Mouse (Mus musculus): Measurements from ENCODE around the gene Hsph1.

Hsph1 gene

GRCm38 (mm10) chr5:149585910-149586309 lies 50.3 kb downstream of the Hsph1 start:
- no peak for DNase-seq

DNA sequence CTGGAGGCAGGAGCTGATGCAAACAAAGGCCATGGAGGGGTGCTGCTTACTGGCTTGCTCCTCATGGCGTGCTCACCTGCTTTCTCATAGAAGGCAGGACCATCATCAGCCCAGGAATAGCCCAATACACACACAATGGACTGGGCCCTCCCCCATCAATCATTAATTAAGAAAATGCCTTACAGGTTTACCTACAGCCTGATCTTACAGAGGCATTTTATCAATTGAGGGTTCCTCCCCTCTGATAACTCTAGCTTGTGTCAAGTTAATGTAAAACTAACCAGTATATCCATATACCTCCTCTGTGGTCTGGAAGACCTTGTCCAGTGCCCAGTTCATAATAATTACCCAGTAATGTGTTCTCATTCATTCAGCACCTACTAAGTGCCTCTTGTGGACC lies 50.9 kb downstream of the Hsph1 start:
- DNase-seq = no peak

DNA sequence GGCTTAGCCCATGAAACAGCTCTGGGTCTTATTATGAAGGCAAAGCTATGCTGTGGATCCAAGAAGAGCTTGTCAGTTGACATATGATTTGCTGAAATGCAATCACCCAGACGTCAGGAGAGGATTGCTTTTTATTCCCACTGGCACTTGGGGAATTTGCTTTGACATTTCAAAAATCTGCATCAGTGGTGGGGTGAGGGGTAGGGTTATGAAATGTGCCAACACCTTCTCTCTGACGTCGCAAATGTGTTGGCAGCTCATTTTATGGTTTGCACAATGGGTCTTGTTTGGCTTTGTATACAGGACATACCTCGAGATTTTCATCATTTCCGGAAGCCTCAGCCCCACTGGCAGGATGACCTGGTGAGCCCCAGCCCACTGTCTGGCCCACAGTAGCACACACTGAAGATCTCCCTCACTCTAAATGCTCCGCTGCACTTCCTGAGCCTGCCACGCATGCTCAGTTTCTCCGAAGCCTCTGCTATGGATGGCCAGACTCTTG lies 52.0 kb downstream of the Hsph1 start:
- DNase-seq = no peak

DNA sequence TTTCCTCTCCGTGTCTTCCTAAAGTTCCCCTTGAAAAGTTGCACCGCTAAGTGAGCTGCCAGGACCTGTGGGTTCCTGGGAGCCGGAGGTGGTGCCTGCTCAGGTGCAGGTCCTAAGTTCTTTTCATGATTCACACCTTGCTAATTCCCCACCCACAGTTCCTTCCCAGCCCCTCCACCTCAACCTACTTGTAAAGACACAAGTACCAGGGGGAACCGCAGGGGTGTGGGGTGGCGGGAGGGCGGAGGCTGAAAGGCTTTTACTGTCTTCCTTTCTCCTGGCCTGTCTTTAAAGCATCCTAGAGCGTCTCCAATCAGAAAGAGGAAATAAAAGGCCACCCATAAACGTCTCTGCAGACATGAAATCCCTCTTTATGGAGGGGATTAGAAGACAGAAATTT lies 52.7 kb downstream of the Hsph1 start:
- DNase-seq = no peak

DNA sequence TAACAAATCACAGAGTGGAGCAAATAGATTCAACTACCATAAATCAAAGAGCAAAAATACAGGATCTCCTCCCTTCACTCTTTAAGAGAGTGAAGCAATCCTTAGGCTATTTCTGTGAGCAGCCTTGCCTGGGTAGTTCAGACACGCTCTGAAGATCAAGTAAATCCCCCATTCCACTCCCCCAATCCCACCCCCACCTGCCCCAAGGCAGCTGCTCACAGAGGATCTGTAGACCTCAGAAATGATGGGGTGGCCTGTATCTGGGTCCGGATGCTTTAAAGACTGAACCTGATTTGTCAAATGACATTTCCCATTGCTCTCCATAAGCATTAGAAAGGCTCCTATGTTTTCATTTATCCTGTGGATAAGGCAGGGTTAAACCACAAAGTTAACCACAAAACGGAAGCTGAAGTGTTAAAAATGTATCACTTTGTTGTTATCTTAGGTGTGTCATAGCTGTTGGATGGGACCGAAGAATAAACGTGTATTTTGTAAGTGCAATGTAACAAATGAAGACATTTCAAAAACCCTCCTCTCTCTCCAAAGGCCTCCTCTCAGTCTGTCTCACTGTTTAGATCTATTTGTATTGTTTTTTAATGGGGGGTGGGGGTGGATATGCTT lies 53.4 kb downstream of the Hsph1 start:
- DNase-seq = no peak

DNA sequence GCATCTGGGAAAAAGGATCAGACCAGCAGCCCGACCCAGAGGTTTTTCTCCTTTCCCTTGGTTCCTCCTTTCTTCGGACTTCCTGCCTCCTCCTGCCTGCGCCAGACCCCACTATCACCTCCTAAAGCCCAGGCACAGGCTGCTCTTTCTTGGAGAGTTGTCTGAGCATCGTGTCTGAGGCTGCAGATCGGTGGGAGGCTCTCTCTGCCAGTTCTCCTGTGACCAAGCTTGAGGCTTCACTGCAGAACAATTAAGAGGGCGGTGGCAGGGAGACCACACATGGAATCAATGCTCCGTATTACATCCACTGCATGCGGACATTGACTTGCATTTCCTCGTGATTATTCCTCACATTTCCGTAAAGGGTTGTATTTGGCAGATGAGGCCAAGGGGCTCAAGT lies 58.7 kb downstream of the Hsph1 start:
- DNase-seq = no peak

- DNase-seq = no peak
These were observed 59.2 kb downstream of the Hsph1 start for GRCm38 (mm10) chr5:149576977-149577376.

DNA sequence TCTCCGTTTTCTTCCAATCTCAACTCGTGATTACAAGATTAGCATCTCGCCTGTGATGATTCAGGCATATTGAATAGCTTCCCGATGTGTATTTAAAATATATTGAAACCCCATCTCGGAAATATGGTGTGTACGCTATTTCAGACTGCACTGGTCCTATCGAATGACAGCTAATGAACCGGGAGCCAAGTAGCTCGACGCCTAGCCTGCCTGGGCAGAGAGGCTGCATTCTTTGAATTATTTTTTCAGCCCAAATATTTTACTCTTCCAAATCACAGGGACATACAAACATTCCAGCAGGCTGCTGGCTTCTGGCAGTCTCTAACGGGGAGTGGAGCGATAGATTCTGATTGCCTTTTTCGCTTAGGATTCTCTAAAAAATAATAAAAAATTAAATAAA lies 67.2 kb downstream of the Hsph1 start:
- no peak for DNase-seq

DNA sequence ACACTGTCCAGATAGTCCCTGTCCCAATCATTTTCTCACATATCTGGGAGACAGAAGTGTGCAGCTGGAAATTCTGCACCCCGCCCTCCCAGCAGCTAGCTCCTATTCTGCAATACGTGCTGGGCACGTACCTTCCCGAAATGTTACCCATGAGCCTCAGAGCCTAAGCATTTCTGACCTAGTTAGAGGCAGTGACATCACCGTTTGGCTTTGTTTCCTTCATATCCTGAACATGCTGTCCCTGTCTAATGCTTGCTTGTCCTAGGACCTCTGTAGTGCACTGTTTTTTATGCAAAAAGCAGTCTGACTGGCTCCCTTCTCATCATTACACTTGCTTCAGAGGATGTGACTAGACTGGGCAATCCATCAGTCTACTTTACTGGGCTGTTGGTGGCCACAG lies 69.2 kb downstream of the Hsph1 start:
- peak; percentile 58 to 67 for DNase-seq

DNA sequence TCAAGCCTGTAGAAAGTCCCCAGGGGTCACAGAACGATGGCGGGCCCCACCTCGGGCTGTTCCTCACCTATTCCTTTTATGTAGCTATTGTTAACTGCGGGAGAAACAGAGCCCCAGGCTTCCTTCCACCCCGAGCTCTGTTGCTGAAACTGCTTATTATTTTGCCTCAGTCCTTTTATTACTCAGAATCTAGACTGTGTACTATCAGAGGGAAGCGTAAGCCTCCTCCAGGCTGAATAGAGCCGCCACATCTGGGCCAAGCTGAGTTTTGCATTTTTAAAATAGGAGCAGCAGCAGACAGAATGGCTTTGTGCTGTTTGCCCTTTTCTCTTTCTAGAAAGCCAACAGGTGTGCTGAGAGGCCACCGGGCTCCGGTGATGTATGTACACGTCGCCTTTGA lies 70.2 kb downstream of the Hsph1 start:
- peak in 1 of 2 experiments; percentile 7 for DNase-seq

Data from cerebellum, adult 18-20 months (tissue).